Mouse (Mus musculus) neutrophil, adult 83 days (primary cell): ENCODE data around the gene Gm12166. TPM values are rescaled to one million over a fixed set of nuclear protein-coding genes. Genes with fewer than 3 reads are reported as not detected.

ENCODE experiments used
- total RNA-seq, 2 experiments: library from RNA; stranded (reverse); gene quantifications; one replicate each; pipeline ENCODE4 v1.2.4; 2023

The Gm12166 gene
- total RNA-seq: 1 to 10 TPM; 2.0 to 4.4 TPM

GRCm38 (mm10) chr11:46052105-46052659 lies at the start of gene Gm12166:
Gm12166 (minus strand) TSS chr11:46052321.

GRCm38 (mm10) chr11:46055896-46056769 lies 4.0 kb upstream of the Gm12166 start, which contains the start of gene Adam19:
Adam19 (plus strand) TSS chr11:46055992.

Other genes starting within 250 kb of the Gm12166 start
- gene Clint1, start 200.3 kb downstream of the Gm12166 start, total RNA-seq: 100 to 1,000 TPM; 135 to 136 TPM
- 1 to 10 TPM; 4.0 to 4.2 TPM for gene Lsm11, start 107.4 kb downstream of the Gm12166 start, total RNA-seq
- 1 to 10 TPM; 4.2 to 5.1 TPM for gene Thg1l, start 96.8 kb downstream of the Gm12166 start, total RNA-seq
- not detected for gene Sox30, start 72.0 kb downstream of the Gm12166 start, total RNA-seq
- 100 to 1,000 TPM; 107 to 132 TPM for gene Adam19, start 3.7 kb upstream of the Gm12166 start, total RNA-seq
- not detected for gene Nipal4, start 114.2 kb upstream of the Gm12166 start, total RNA-seq
- not detected for gene Fndc9, start 183.2 kb upstream of the Gm12166 start, total RNA-seq